Mouse (Mus musculus): ENCODE results near the gene Reg3d. TPM values are rescaled to one million over a fixed set of nuclear protein-coding genes. Genes with fewer than 3 reads are reported as not detected.
A peak's percentile ranks its signal among the peaks of the same experiment; 100 is the strongest.
"Not testable (repeated sequence)": the region's sequence is repeated elsewhere in the genome, so short reads cannot be mapped to it uniquely, and the experiment has no call there.

Gene Reg3d
- not detected in 2 replicates for polyA plus RNA-seq (2016; fragmentation: Nextera tagmentation; extraction: Ambion mirVana)

DNA sequence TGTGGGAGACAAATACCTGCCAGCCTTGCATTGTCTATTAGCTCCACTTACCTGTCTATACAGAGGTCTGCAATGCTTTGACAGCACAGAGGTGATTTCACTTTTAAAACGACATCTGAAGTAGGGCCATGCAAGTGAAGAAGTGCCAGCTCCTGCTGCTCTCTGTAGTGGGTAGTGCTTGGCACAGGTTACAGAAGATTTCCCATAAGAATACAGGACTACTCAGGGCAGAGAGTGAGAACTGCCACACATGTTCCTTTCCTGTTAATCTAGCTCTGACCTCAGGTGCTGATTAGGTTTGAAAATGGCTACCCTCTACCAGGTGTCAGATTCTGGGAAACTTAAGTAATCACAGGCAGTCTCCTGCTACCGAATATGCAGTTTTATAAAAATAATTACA, at the start of gene Reg3d:
Gene Reg3d (minus strand): TSS at position 101 of the 400 bp plus-strand sequence.
- ATAC-seq (ENCODE audit: low FRiP score, low read depth) = no peak
- WGBS = 76% methylated on average over 2 of the region's 2 CpGs
- H3K36me3 ChIP-seq = no peaks in the 10 kb centered on the region
- H3K9ac ChIP-seq = no peak within 1 kb of the TSS
- no peaks in the 10 kb centered on the region for H3K4me1 ChIP-seq
- H3K4me3 ChIP-seq = no peak within 1 kb of the TSS
- no peak within 1 kb of the TSS for H3K4me2 ChIP-seq (replicated peaks)
- H3K9me3 ChIP-seq = no peaks in the 10 kb centered on the region
- H3K27ac ChIP-seq = no peak within 1 kb of the TSS
- H3K27me3 ChIP-seq (replicated peaks) = no peaks in the 10 kb centered on the region

DNA sequence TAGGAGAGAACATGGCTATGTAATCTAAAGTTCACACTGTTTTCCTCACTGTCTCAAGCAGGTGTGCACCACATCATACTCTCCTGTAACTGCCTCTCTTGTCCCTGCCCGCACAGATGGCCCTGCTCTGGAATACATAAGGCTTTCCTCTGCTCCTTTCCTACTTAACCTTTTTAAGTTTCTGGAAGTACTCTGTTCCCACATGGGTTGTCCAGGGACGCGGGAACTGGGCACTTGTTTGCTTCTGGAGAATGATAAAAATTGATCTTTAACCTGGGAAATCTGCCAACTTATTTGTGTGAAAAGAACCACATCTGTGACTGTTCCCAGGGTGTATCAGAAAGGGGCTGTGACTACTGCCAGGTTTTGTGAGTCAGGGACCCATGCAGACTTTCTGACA, 46.8 kb upstream of the Reg3d start:
- H3K4me2 ChIP-seq (replicated peaks) = no peak overlapping the region
- no peaks in the 10 kb centered on the region for H3K4me1 ChIP-seq
- no peaks in the 10 kb centered on the region for H3K27me3 ChIP-seq (replicated peaks)
- no peak overlapping the region for H3K4me3 ChIP-seq
- H3K9me3 ChIP-seq = no peaks in the 10 kb centered on the region
- H3K36me3 ChIP-seq = no peaks in the 10 kb centered on the region
- no peak overlapping the region for H3K27ac ChIP-seq
- no peak for ATAC-seq (ENCODE audit: low FRiP score, low read depth)
- H3K9ac ChIP-seq = no peak overlapping the region
- 92% methylated on average over 3 of the region's 3 CpGs for WGBS

DNA sequence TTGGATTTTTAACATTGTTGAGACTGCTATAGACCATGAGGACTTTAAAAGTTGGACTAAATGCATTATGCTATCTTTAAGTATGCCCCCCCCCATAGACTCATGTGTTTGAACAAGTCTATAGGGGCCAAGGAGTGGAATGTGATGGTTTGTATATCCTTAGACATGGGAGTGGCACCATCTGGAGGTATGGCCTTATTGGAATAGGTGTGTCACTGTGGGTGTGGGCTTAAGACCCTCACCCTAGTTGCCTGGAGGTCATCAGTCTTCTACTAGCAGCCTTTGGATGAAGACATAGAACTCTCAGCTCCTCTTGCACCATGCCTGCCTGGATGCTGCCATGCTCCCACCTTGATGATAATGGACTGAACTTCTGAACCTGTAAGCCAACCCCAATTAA, 43.7 kb upstream of the Reg3d start, which contains the start of gene Reg1:
Gene Reg1 (plus strand): TSS at position 301 of the 400 bp plus-strand sequence.
- H3K4me3 ChIP-seq; H3K27me3 ChIP-seq (replicated peaks); H3K36me3 ChIP-seq; H3K9me3 ChIP-seq; H3K9ac ChIP-seq; H3K27ac ChIP-seq; ATAC-seq (ENCODE audit: low FRiP score, low read depth); H3K4me2 ChIP-seq (replicated peaks); H3K4me1 ChIP-seq: not testable (repeated sequence)

DNA sequence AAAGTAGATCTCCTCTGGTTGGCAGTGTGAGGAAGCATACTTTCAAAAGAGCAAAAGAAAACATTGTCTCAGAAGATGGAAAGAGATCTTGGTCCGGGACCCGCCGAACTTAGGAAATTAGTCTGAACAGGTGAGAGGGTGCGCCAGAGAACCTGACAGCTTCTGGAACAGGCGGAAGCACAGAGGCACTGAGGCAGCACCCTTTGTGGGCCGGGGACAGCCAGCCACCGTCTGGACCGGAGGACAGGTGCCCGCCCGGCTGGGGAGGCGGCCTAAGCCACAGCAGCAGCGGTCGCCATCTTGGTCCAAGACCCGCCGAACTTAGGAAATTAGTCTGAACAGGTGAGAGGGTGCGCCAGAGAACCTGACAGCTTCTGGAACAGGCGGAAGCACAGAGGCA, 16.7 kb upstream of the Reg3d start, which contains the start of gene Reg2:
Gene Reg2 (plus strand): TSS at position 301 of the 400 bp plus-strand sequence.
- not testable (repeated sequence) for H3K36me3 ChIP-seq

DNA sequence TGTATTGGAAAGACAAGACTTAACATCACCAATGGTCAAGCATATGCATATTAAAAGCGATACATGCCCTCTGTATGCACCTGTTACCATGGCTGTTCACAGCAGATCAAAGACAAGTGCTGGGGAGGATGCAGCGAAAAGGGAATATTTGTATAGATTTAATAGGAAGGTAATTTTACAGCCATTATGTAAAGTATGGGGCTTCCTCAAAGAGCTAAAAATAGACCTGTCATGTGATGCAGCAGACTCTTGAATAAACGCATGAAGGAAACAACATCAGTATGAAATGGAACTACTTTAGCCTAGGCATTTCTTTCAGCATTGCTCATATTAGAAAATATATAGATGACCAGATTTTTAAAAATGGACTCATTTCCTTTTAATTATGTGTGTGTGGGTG, 6.9 kb upstream of the Reg3d start:
- Histone ChIP-seq H3K4me1 (no peaks in the 10 kb centered on the region), H3K36me3 (no peaks in the 10 kb centered on the region), H3K27me3 (replicated peaks) (no peaks in the 10 kb centered on the region), H3K4me2 (replicated peaks) (no peak overlapping the region), H3K27ac (no peak overlapping the region), H3K9ac (no peak overlapping the region), H3K4me3 (no peak overlapping the region), H3K9me3 (no peaks in the 10 kb centered on the region)
- WGBS = 86% methylated on average over 3 of the region's 3 CpGs
- no peak for ATAC-seq (ENCODE audit: low FRiP score, low read depth)

More for the DNA sequence above, 16.7 kb upstream of the Reg3d start, which contains the start of gene Reg2:
- not testable (repeated sequence) for H3K27me3 ChIP-seq (replicated peaks); H3K27ac ChIP-seq; H3K4me1 ChIP-seq; ATAC-seq (ENCODE audit: low FRiP score, low read depth); H3K4me3 ChIP-seq; H3K4me2 ChIP-seq (replicated peaks); H3K9me3 ChIP-seq; H3K9ac ChIP-seq
- WGBS = 97% methylated on average over 5 of the region's 17 CpGs

DNA sequence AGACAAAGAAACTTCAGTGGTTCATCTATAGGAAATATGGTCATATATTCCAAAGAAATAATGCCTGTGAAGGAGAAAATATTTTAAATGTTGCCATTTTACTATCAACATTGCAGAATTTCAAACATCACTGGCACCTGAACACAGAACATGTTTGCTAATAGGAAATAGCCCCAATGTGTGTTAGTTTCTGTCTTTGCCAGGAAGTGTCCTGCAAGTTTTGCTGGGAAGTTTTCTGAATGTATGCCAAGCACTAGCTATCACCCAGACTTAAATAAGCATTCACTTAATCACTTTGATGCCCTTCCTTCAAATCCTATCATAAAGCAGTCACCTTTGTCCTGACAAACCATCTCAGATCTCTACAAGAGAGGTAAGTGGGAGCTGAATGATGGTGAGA, 1.7 kb upstream of the Reg3d start, which contains the start of gene Reg3a:
Gene Reg3a (plus strand): TSS at position 301 of the 400 bp plus-strand sequence.
- Histone ChIP-seq H3K27me3 (replicated peaks) (no peaks in the 10 kb centered on the region), H3K9me3 (no peaks in the 10 kb centered on the region), H3K4me1 (no peaks in the 10 kb centered on the region), H3K9ac (no peak within 1 kb of the TSS), H3K4me3 (no peak within 1 kb of the TSS), H3K36me3 (no peaks in the 10 kb centered on the region), H3K27ac (no peak within 1 kb of the TSS), H3K4me2 (replicated peaks) (no peak within 1 kb of the TSS)
- no peak for ATAC-seq (ENCODE audit: low FRiP score, low read depth)

DNA sequence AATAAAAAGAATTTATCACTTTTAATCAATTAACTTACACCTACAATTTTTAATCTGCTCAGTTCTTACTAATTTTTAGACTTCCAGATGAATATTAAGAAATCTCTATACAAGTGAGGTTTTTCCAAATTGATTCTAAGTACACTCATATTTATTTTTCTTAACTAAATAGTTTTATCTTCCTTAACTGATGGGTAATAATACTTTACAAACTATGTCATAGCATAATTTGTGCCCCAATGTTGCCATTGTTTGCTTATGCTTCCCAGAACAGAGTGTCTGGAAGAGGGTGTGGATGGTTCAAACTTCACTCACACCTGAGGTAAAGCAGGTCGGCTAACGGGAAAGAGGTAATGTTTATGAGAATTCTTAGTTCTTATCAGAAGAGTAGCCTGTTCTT, 8.3 kb downstream of the Reg3d start, which contains the start of gene Reg3b:
Gene Reg3b (plus strand): TSS at position 301 of the 400 bp plus-strand sequence.
- Histone ChIP-seq H3K4me1 (no peaks in the 10 kb centered on the region), H3K9me3 (no peaks in the 10 kb centered on the region), H3K27ac (no peak within 1 kb of the TSS), H3K27me3 (replicated peaks) (no peaks in the 10 kb centered on the region), H3K4me2 (replicated peaks) (no peak within 1 kb of the TSS), H3K9ac (no peak within 1 kb of the TSS), H3K4me3 (no peak within 1 kb of the TSS), H3K36me3 (no peaks in the 10 kb centered on the region)
- 93% methylated on average over 2 of the region's 2 CpGs for WGBS
- ATAC-seq (ENCODE audit: low FRiP score, low read depth) = no peak

DNA sequence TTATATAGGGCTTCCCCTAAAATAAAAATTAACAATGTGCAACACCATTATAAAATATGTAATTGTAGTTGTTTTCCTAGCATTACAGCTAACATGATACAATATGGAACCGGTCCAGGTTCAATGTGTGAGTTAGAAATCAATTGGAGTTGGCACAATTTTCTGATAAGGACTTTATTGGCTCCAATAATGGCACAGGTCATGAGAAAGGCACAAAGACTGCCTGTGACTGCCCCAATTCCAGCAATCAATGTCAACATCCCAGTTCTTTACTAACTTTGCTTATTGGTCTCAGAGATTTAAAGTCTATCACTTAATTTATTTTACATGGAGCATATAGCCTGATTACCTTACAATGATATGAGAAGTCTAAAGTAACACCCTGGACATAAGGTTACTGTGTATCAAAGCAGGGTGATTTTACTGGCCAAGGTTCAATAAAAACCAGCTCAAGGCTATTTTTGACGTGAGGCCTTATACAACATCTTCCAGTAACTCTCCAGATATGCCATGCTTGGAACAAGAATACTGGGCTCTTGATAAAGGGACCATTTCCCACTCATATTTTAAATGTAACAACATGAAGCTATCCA, 16.6 kb downstream of the Reg3d start:
- H3K27me3 ChIP-seq (replicated peaks) = no peaks in the 10 kb centered on the region
- 60% methylated on average over 2 of the region's 2 CpGs for WGBS
- no peak overlapping the region for H3K4me3 ChIP-seq
- ATAC-seq (ENCODE audit: low FRiP score, low read depth) = no peak
- H3K9me3 ChIP-seq = no peaks in the 10 kb centered on the region
- no peak overlapping the region for H3K9ac ChIP-seq
- no peak overlapping the region for H3K27ac ChIP-seq
- H3K36me3 ChIP-seq = no peaks in the 10 kb centered on the region
- H3K4me2 ChIP-seq (replicated peaks) = no peak overlapping the region
- H3K4me1 ChIP-seq = no peaks in the 10 kb centered on the region

DNA sequence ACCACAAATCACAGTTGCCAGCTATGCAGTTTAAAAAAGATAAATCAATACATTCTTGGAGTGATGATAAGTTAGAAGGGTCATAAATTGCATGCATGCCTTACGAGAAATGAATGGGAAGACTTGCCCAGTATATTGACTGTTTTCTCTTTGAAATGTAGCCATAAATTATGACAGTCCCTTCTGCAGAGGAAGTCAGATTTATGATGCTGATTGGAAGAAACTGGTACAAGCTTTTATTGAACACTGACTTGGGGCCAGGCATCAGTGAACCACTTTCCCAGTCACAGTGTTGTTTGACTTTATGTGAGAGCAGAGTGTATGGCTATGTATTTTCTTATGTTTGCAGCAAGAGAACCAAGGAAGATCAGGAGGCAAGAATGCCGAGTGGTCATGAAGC, 37.0 kb downstream of the Reg3d start:
- H3K9me3 ChIP-seq = no peaks in the 10 kb centered on the region
- no peak overlapping the region for H3K4me2 ChIP-seq (replicated peaks)
- 0 out of 2 replicates have a peak, but pooled peaks have one; percentile 7 for ATAC-seq (ENCODE audit: low FRiP score, low read depth)
- H3K27me3 ChIP-seq (replicated peaks) = no peaks in the 10 kb centered on the region
- H3K4me1 ChIP-seq = no peaks in the 10 kb centered on the region
- H3K27ac ChIP-seq = no peak overlapping the region
- WGBS = 61% methylated on average over 2 of the region's 2 CpGs
- H3K9ac ChIP-seq = no peak overlapping the region
- no peak overlapping the region for H3K4me3 ChIP-seq
- no peaks in the 10 kb centered on the region for H3K36me3 ChIP-seq

DNA sequence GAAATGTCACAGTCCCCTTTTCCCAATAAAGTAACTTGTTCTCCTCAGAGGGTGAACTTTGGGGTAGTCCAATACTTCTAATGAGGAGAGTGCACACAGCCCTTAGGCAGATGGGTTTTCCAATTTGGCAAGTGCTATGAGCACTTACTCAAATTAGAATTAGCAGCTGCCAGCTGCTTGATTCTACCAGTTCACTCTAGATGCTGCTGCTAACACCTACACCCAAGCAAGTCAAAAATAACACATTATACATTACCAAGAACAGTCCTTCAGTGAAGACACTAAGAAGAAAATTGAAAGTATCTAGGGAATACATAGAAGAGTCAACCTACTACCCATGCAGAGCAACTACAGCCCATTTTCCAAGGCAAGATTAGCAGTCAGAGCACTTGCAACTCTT, 38.4 kb downstream of the Reg3d start:
- Histone ChIP-seq H3K4me3 (no peak overlapping the region), H3K9ac (no peak overlapping the region)
- ATAC-seq (ENCODE audit: low FRiP score, low read depth) = no peak

DNA sequence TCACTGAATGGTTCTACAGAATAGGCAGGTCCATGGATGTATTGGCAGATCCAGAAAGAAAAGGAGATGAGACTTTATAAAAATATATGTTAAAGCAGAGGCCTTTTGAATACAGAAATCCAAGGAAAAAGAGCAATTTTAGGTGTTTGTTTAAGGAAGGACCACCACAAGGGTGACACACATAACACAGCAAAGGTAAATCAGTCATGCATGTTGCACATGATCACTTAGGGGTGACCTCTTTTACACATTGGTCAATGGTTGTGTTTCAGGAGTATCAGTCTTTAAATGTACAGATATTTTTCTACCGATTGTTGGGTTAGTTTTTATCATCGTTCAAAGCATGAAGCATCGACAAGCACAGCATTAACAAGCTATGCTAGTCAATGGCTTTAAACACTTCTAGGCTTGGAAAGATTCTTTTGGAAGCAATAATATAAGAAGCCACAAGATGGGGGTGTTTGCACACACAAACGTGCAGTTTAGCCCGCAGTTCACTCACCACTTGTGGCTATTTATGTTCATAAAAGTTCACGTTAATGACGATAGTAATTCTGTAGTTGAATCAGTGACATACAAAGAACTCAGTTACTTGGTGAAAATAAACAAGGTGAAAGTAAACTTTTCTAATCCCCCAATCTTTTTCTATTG, 46.6 kb downstream of the Reg3d start:
- ATAC-seq (ENCODE audit: low FRiP score, low read depth) = no peak
- Histone ChIP-seq H3K27ac (no peak overlapping the region), H3K36me3 (no peaks in the 10 kb centered on the region), H3K9ac (no peak overlapping the region), H3K4me3 (no peak overlapping the region), H3K27me3 (replicated peaks) (no peaks in the 10 kb centered on the region), H3K9me3 (no peaks in the 10 kb centered on the region), H3K4me2 (replicated peaks) (no peak overlapping the region), H3K4me1 (no peaks in the 10 kb centered on the region)
- 45% methylated on average over 7 of the region's 7 CpGs for WGBS

More for the DNA sequence above, 38.4 kb downstream of the Reg3d start:
- H3K9me3 ChIP-seq = no peaks in the 10 kb centered on the region
- H3K4me1 ChIP-seq = no peaks in the 10 kb centered on the region
- no peak overlapping the region for H3K4me2 ChIP-seq (replicated peaks)
- H3K36me3 ChIP-seq = no peaks in the 10 kb centered on the region
- no peak overlapping the region for H3K27ac ChIP-seq
- no peaks in the 10 kb centered on the region for H3K27me3 ChIP-seq (replicated peaks)

DNA sequence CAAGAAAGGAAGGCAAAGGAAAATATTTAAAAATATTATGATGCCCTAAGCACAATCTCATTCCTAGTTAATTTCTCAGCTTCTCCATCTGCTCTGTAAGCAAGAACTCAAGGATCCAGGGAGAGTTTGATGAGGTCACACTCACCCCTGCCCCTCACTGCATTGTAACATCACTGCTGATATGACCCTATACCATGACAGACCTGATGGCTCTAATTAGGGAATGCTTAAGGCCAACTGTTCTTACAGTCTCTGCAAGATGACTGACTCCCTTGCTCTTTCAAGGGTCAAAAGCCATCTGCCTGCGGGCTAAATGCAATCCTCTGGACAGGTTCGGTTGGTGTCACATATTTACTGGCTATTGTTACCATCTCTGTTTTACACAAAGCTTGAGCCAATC, 49.5 kb downstream of the Reg3d start:
- WGBS = 68% methylated on average over 2 of the region's 2 CpGs
- no peaks in the 10 kb centered on the region for H3K27me3 ChIP-seq (replicated peaks)
- H3K4me3 ChIP-seq = no peak overlapping the region
- no peak overlapping the region for H3K27ac ChIP-seq
- ATAC-seq (ENCODE audit: low FRiP score, low read depth) = no peak
- H3K36me3 ChIP-seq = no peaks in the 10 kb centered on the region
- no peaks in the 10 kb centered on the region for H3K9me3 ChIP-seq
- H3K4me1 ChIP-seq = no peaks in the 10 kb centered on the region
- no peak overlapping the region for H3K4me2 ChIP-seq (replicated peaks)
- H3K9ac ChIP-seq = no peak overlapping the region

DNA sequence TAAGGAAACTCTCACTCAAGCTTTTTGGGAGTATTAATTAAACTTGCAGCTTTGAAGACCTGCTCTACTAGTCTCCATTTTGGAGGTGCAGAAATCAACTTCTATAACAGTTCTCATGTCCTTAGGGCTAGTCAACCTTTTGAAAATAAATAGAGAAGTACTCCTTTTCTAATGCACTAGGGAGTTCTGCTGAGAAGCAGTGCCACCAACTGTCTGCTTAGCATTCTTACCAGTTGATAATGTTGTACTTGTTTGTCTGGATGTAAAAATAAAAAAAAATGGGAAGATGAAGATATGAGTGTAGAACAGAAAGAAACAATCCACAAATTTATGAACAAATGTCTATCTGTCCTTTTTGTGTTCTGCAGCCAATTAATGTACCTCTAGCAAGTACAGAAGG, 50.9 kb downstream of the Reg3d start:
- no peak overlapping the region for H3K27ac ChIP-seq

More for the DNA sequence above, 50.9 kb downstream of the Reg3d start:
- H3K36me3 ChIP-seq = no peaks in the 10 kb centered on the region
- no peak overlapping the region for H3K4me3 ChIP-seq
- H3K9ac ChIP-seq = no peak overlapping the region
- H3K9me3 ChIP-seq = no peaks in the 10 kb centered on the region
- no peaks in the 10 kb centered on the region for H3K27me3 ChIP-seq (replicated peaks)
- no peak for ATAC-seq (ENCODE audit: low FRiP score, low read depth)
- no peak overlapping the region for H3K4me2 ChIP-seq (replicated peaks)
- H3K4me1 ChIP-seq = no peaks in the 10 kb centered on the region

All from neural tube, embryonic 12.5 days (tissue).